Mouse (Mus musculus): ENCODE measurements at regions not wholly inside any gene's neighbourhood (a gene's known extent, or its start where the extent isn't known, plus 50 kb on each side); places are given as distances from the start of the nearest gene placed in this dataset.

DNA sequence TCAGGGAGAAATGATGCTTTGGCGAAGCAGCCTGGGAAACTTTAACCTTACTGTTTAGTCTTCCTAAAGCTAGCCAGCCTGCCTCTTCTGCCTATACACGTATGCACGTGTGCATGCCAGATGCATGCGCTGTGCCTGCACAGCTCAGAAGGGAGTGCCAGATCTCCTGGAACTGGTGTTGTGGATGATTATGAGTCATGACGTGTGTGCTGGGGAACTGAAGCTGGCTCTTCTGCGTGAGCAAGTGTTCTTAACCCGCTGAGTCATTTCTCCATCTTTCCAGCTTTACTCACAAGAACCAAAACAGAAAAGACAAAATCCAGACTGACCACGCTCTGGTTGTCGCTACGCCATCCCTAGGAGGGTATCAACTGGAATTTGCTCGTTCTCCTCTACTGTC, 55.1 kb upstream of the Otogl start:
- no peak for ATAC-seq (ENCODE audit: insufficient number of reproducible peaks, insufficient read depth, low FRiP score, low read depth)
- Histone ChIP-seq H3K9ac (replicated peaks; ENCODE audit: low read depth, low read length) (no peak overlapping the region), H3K4me2 (replicated peaks; ENCODE audit: low read depth, low read length) (no peak overlapping the region), H3K4me1 (ENCODE audit: control insufficient read depth, insufficient read depth, low read length) (no peaks in the 10 kb centered on the region), H3K27ac (ENCODE audit: low read length) (no peak overlapping the region), H3K36me3 (ENCODE audit: control insufficient read depth, insufficient read depth, low read length) (no peaks in the 10 kb centered on the region), H3K27me3 (ENCODE audit: control insufficient read depth, insufficient read depth, low read length) (no peaks in the 10 kb centered on the region), H3K9me3 (ENCODE audit: control insufficient read depth, low read depth, low read length) (no peaks in the 10 kb centered on the region), H3K4me3 (ENCODE audit: low read depth, low read length) (no peak overlapping the region)
- 89% methylated on average over 11 of the region's 11 CpGs for WGBS

DNA sequence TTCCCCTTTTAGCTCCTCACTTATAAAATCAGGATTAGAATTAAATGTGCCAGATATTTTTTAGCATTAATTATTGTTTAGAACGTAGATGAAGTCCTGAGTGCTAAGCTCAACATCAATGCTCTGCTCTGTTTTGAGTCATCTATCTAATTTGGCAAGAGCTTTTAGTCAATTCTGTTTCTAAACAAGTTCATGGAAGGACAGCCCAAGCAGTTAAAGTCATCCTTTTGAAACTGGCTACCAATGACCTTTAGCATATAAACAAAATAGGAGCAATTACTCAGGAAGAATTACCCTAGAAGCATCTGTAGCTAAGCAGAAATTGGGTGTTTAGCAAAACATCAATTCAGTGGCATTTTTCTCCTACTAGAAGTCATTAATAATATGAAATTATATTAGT, 52.1 kb upstream of the Otogl start:
- H3K9me3 ChIP-seq (ENCODE audit: control insufficient read depth, low read depth, low read length): no peaks in the 10 kb centered on the region
- H3K27ac ChIP-seq (ENCODE audit: low read length): no peak overlapping the region
- no peaks in the 10 kb centered on the region for H3K27me3 ChIP-seq (ENCODE audit: control insufficient read depth, insufficient read depth, low read length)
- WGBS: 33% methylated on average over 1 of the region's 1 CpGs
- no peak overlapping the region for H3K4me3 ChIP-seq (ENCODE audit: low read depth, low read length)
- H3K36me3 ChIP-seq (ENCODE audit: control insufficient read depth, insufficient read depth, low read length): no peaks in the 10 kb centered on the region
- no peaks in the 10 kb centered on the region for H3K4me1 ChIP-seq (ENCODE audit: control insufficient read depth, insufficient read depth, low read length)
- H3K4me2 ChIP-seq (replicated peaks; ENCODE audit: low read depth, low read length): no peak overlapping the region
- ATAC-seq (ENCODE audit: insufficient number of reproducible peaks, insufficient read depth, low FRiP score, low read depth): no peak
- H3K9ac ChIP-seq (replicated peaks; ENCODE audit: low read depth, low read length): no peak overlapping the region

DNA sequence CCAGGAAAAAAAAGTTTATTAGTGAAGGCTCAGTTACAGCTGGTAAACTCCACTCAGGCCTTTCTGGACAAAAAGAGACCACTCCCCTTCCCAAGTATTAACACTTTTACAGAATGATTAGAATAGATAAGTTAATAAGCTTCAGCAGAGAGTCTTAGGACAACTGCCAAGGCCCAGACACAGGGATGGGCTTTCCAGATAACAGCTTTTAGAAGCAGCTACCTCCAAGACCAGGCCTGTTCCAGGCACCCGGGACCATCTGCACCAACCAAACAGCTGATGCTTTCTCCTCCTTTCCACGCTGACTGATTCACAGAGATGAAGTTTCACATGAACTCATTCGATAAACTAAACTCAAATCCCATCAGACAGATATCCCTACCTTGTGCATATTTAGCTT, 50.2 kb upstream of the Otogl start:
- Histone ChIP-seq H3K4me2 (replicated peaks; ENCODE audit: low read depth, low read length) (no peak overlapping the region), H3K4me3 (ENCODE audit: low read depth, low read length) (no peak overlapping the region), H3K9me3 (ENCODE audit: control insufficient read depth, low read depth, low read length) (no peaks in the 10 kb centered on the region), H3K27ac (ENCODE audit: low read length) (no peak overlapping the region), H3K27me3 (ENCODE audit: control insufficient read depth, insufficient read depth, low read length) (no peaks in the 10 kb centered on the region), H3K4me1 (ENCODE audit: control insufficient read depth, insufficient read depth, low read length) (no peaks in the 10 kb centered on the region), H3K9ac (replicated peaks; ENCODE audit: low read depth, low read length) (no peak overlapping the region), H3K36me3 (ENCODE audit: control insufficient read depth, insufficient read depth, low read length) (no peaks in the 10 kb centered on the region)
- 83% methylated on average over 3 of the region's 3 CpGs for WGBS
- ATAC-seq (ENCODE audit: insufficient number of reproducible peaks, insufficient read depth, low FRiP score, low read depth): no peak

Data from stomach, embryonic 14.5 days (tissue).